Mouse (Mus musculus) forebrain, embryonic 14.5 days (tissue): ENCODE data around the gene 2410004B18Rik. TPM values are rescaled to one million over a fixed set of nuclear protein-coding genes. Genes with fewer than 3 reads are reported as not detected.
A peak's percentile ranks its signal among the peaks of the same experiment; 100 is the strongest.
"Not testable (repeated sequence)": the region's sequence is repeated elsewhere in the genome, so short reads cannot be mapped to it uniquely, and the experiment has no call there.

ENCODE experiments used
- ATAC-seq: fragments of 200-750 bp; cut with Nextera tagmentation; 2 replicates; pipeline ENCODE4 v1.8.0; 2017; ENCODE audit warnings: mild to moderate bottlenecking, moderate library complexity
- DNase-seq: peaks from one replicate; pipeline ENCODE4 v3.0.0-alpha.2; 2015; ENCODE audit warnings: low spot score
- H3K27ac ChIP-seq: fragments of 300-500 bp; sonication (generic); 2 replicates; pipeline ENCODE4 v1.5.1; 2014; ENCODE audit warnings: low read depth, mild to moderate bottlenecking, control low read depth, low read length, moderate library complexity
- H3K27me3 ChIP-seq: fragments of 300-500 bp; sonication (generic); replicated peaks from 2 replicates; pipeline ENCODE4 v1.6.1; 2014; ENCODE audit warnings: low read length, control low read depth, mixed read lengths; ENCODE audit not compliant: control insufficient read depth, insufficient read depth
- H3K36me3 ChIP-seq: fragments of 300-500 bp; sonication (generic); 2 replicates; pipeline ENCODE4 v1.6.1; 2014; ENCODE audit warnings: low read length, control low read depth; ENCODE audit not compliant: control insufficient read depth, insufficient read depth
- H3K4me1 ChIP-seq: fragments of 300-500 bp; sonication (generic); 2 replicates; pipeline ENCODE4 v1.6.1; 2014; ENCODE audit warnings: antibody characterized with exemption, low read length, control low read depth; ENCODE audit not compliant: control insufficient read depth, insufficient read depth
- H3K4me2 ChIP-seq: fragments of 300-500 bp; sonication (generic); 2 replicates; pipeline ENCODE4 v1.6.1; 2014; ENCODE audit warnings: mild to moderate bottlenecking, control low read depth, low read length
- H3K4me3 ChIP-seq: fragments of 300-500 bp; sonication (generic); 2 replicates; pipeline ENCODE4 v1.5.1; 2014; ENCODE audit warnings: low read depth, low read length, control low read depth
- H3K9ac ChIP-seq: fragments of 300-500 bp; sonication (generic); 2 replicates; pipeline ENCODE4 v1.6.1; 2014; ENCODE audit warnings: mild to moderate bottlenecking, low read length, control low read depth, moderate library complexity
- H3K9me3 ChIP-seq: fragments of 300-500 bp; sonication (generic); replicated peaks from 2 replicates; pipeline ENCODE4 v1.6.1; 2016; ENCODE audit warnings: low read length, control low read depth, mixed read lengths; ENCODE audit not compliant: control insufficient read depth
- WGBS: fragments of 180-500 bp; shearing (Covaris S2); extraction: QIAGEN DNeasy Blood & Tissue Kit; methylation state at CpG from one replicate; pipeline ENCODE4 v1.1.7; 2014; 5-methylcytosine and 5-hydroxymethylcytosine counted together
- polyA plus RNA-seq: library from polyadenylated mRNA; unstranded; fragments of >200 nt; fragmentation: Nextera tagmentation; extraction: Ambion mirVana; gene quantifications from 2 replicates; pipeline ENCODE4 v1.2.1, GENCODE M21; 2014

2410004B18Rik gene
- polyA plus RNA-seq, 1 experiment from 2014 or later: 76.4 TPM

- 89% methylated on average over 3 of the region's 3 CpGs for WGBS
- not testable (repeated sequence) for ATAC-seq, DNase-seq, H3K9ac ChIP-seq, H3K4me2 ChIP-seq, H3K4me3 ChIP-seq, H3K4me1 ChIP-seq, H3K9me3 ChIP-seq, H3K36me3 ChIP-seq, H3K27ac ChIP-seq
- H3K27me3 ChIP-seq: peaks cover 14% of the 10 kb centered on the region
Measured at GRCm38 (mm10) chr3:145965583-145965982, 27.8 kb downstream of the 2410004B18Rik start.

- Histone ChIP-seq H3K27me3 (peaks cover 12% of the 10 kb centered on the region), H3K9me3 (no peaks in the 10 kb centered on the region), H3K4me1 (peaks cover 3% of the 10 kb centered on the region; the same call in 1 of the 2 replicates), H3K27ac (no peak overlapping the region), H3K36me3 (no peaks in the 10 kb centered on the region), H3K4me2 (no peak overlapping the region), H3K4me3 (no peak overlapping the region), H3K9ac (no peak overlapping the region)
- no peak for ATAC-seq
- DNase-seq: no peak
- WGBS: 91% methylated on average over 5 of the region's 5 CpGs
Measured at GRCm38 (mm10) chr3:145966806-145967205, 29.0 kb downstream of the 2410004B18Rik start.

GRCm38 (mm10) chr3:145969031-145969501, 31.3 kb downstream of the 2410004B18Rik start:
- no peaks in the 10 kb centered on the region for H3K27me3 ChIP-seq
- 59% methylated on average over 14 of the region's 14 CpGs for WGBS
- no peak for ATAC-seq
- H3K4me3 ChIP-seq: no peak overlapping the region
- no peak overlapping the region for H3K4me2 ChIP-seq
- no peak for DNase-seq
- no peaks in the 10 kb centered on the region; the same call in 1 of the 2 replicates for H3K4me1 ChIP-seq
- no peaks in the 10 kb centered on the region for H3K36me3 ChIP-seq
- H3K9me3 ChIP-seq: peaks cover 2% of the 10 kb centered on the region; the same call in 1 of the 2 replicates
- no peak overlapping the region for H3K27ac ChIP-seq
- no peak overlapping the region for H3K9ac ChIP-seq

GRCm38 (mm10) chr3:145971501-145971900, 33.7 kb downstream of the 2410004B18Rik start:
- peak; percentile 27 for DNase-seq
- Histone ChIP-seq H3K9me3 (peaks cover 6% of the 10 kb centered on the region; the same call in 1 of the 2 replicates), H3K4me2 (no peak overlapping the region), H3K36me3 (no peaks in the 10 kb centered on the region), H3K4me3 (no peak overlapping the region), H3K9ac (no peak overlapping the region), H3K27ac (no peak overlapping the region), H3K27me3 (no peaks in the 10 kb centered on the region), H3K4me1 (no peaks in the 10 kb centered on the region)
- no peak for ATAC-seq
- 45% methylated on average over 10 of the region's 10 CpGs for WGBS

- Histone ChIP-seq H3K27me3 (no peaks in the 10 kb centered on the region), H3K27ac (no peak overlapping the region), H3K36me3 (no peaks in the 10 kb centered on the region), H3K4me2 (no peak overlapping the region), H3K4me1 (no peaks in the 10 kb centered on the region), H3K9ac (no peak overlapping the region), H3K4me3 (no peak overlapping the region), H3K9me3 (peaks cover 6% of the 10 kb centered on the region; the same call in 1 of the 2 replicates)
- no peak for ATAC-seq
- 94% methylated on average over 7 of the region's 7 CpGs for WGBS
- DNase-seq: no peak
Measured at GRCm38 (mm10) chr3:145974986-145975385, 37.2 kb downstream of the 2410004B18Rik start.

GRCm38 (mm10) chr3:145985333-145985925, 47.6 kb downstream of the 2410004B18Rik start:
- Histone ChIP-seq H3K4me2 (no peak overlapping the region), H3K36me3 (no peaks in the 10 kb centered on the region), H3K27me3 (peaks cover 10% of the 10 kb centered on the region; the same call in 1 of the 2 replicates), H3K4me1 (peaks cover 4% of the 10 kb centered on the region), H3K9me3 (no peaks in the 10 kb centered on the region), H3K9ac (no peak overlapping the region), H3K27ac (no peak overlapping the region), H3K4me3 (no peak overlapping the region)
- WGBS: 87% methylated on average over 7 of the region's 7 CpGs
- ATAC-seq (no peak), DNase-seq (no peak)

- Histone ChIP-seq H3K4me1 (peaks cover 4% of the 10 kb centered on the region), H3K9ac (no peak overlapping the region), H3K36me3 (no peaks in the 10 kb centered on the region), H3K9me3 (no peaks in the 10 kb centered on the region), H3K27me3 (peaks cover 10% of the 10 kb centered on the region; the same call in 1 of the 2 replicates), H3K4me2 (no peak overlapping the region), H3K4me3 (no peak overlapping the region), H3K27ac (no peak overlapping the region)
- 47% methylated on average over 6 of the region's 6 CpGs for WGBS
- DNase-seq: peak; percentile 20
- ATAC-seq: no peak
Measured at GRCm38 (mm10) chr3:145986317-145987001, 48.6 kb downstream of the 2410004B18Rik start.

GRCm38 (mm10) chr3:145987268-145987969, 49.6 kb downstream of the 2410004B18Rik start, which contains the start of gene Syde2:
Gene Syde2, plus strand, starts transcription at chr3:145987870.
- DNase-seq (peak; percentile 83), ATAC-seq (peak; percentile 89)
- H3K36me3 ChIP-seq: no peaks in the 10 kb centered on the region
- H3K4me2 ChIP-seq: peak within 1 kb of the TSS; percentile 77
- peak within 1 kb of the TSS; percentile 70 for H3K9ac ChIP-seq
- WGBS: under 1% methylated on average over 58 of the region's 65 CpGs
- peak within 1 kb of the TSS; percentile 33; the same call in 1 of the 2 replicates for H3K27ac ChIP-seq
- no peaks in the 10 kb centered on the region for H3K9me3 ChIP-seq
- peaks cover 4% of the 10 kb centered on the region for H3K4me1 ChIP-seq
- H3K4me3 ChIP-seq: peak within 1 kb of the TSS; percentile 63
- H3K27me3 ChIP-seq: peaks cover 10% of the 10 kb centered on the region; the same call in 1 of the 2 replicates
